Mouse (Mus musculus) heart, embryonic 15.5 days (tissue): ENCODE data around the gene Itga1. TPM values are rescaled to one million over a fixed set of nuclear protein-coding genes. Genes with fewer than 3 reads are reported as not detected.

Experiments
- ATAC-seq: fragments of 200-750 bp; cut with Nextera tagmentation; replicated peaks from 2 replicates; pipeline ENCODE4 v1.8.0; 2017; ENCODE audit warnings: low read depth, moderate TSS enrichment; ENCODE audit not compliant: insufficient number of reproducible peaks, insufficient read depth, low FRiP score
- H3K27ac ChIP-seq: fragments of 300-500 bp; sonication (generic); 2 replicates; pipeline ENCODE4 v1.5.1; 2015; ENCODE audit warnings: mild to moderate bottlenecking, inconsistent platforms
- H3K27me3 ChIP-seq: fragments of 300-500 bp; sonication (generic); 2 replicates; pipeline ENCODE4 v1.6.1; 2015; ENCODE audit warnings: inconsistent platforms
- H3K36me3 ChIP-seq: fragments of 300-500 bp; sonication (generic); 2 replicates; pipeline ENCODE4 v1.6.1; 2015; ENCODE audit warnings: mild to moderate bottlenecking, inconsistent platforms
- H3K4me1 ChIP-seq: fragments of 300-500 bp; sonication (generic); replicated peaks from 2 replicates; pipeline ENCODE4 v1.6.1; 2015; ENCODE audit warnings: inconsistent platforms
- H3K4me2 ChIP-seq: fragments of 300-500 bp; sonication (generic); 2 replicates; pipeline ENCODE4 v1.6.1; 2015; ENCODE audit warnings: inconsistent platforms, mild to moderate bottlenecking, moderate library complexity
- H3K4me3 ChIP-seq: fragments of 300-500 bp; sonication (generic); 2 replicates; pipeline ENCODE4 v1.5.1; 2015; ENCODE audit warnings: mild to moderate bottlenecking, inconsistent platforms
- H3K9ac ChIP-seq: fragments of 300-500 bp; sonication (generic); 2 replicates; pipeline ENCODE4 v1.6.1; 2015; ENCODE audit warnings: mild to moderate bottlenecking, inconsistent platforms
- H3K9me3 ChIP-seq: fragments of 300-500 bp; sonication (generic); replicated peaks from 2 replicates; pipeline ENCODE4 v1.6.1; 2016; ENCODE audit warnings: inconsistent platforms
- WGBS: fragments of 180-500 bp; shearing (Covaris S2); methylation state at CpG from one replicate; pipeline ENCODE4 v1.1.7; 2015; ENCODE audit warnings: mixed read lengths; 5-methylcytosine and 5-hydroxymethylcytosine counted together
- polyA plus RNA-seq: library from polyadenylated mRNA; unstranded; fragments of >200 nt; fragmentation: Nextera tagmentation; extraction: Ambion mirVana; gene quantifications from 2 replicates; pipeline ENCODE4 v1.2.1, GENCODE M21; 2015

Gene Itga1
- polyA plus RNA-seq, 1 experiment from 2014 or later = 25.6 TPM

DNA sequence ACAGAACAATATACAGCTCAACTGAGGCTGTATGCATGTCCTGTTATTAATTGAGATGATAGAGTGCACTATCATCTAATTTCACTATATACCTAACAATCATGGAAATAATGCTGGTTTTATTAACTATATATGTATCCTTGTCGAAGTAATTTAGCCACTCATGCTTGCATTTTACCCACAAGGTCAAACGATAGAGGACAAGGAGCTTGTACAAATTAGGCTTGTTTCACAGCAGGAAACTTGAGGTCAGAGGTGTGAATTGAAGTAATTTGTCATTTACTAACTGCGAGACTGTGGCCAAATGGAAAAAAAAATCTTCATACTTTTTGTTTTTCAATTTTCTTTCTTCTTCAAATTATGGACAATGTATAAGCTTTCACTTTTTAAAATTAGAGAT is 3.5 kb downstream of the Itga1 start:
- Histone ChIP-seq H3K36me3 (no peaks in the 10 kb centered on the region), H3K27me3 (no peaks in the 10 kb centered on the region), H3K4me1 (peaks cover 41% of the 10 kb centered on the region), H3K9ac (no peak overlapping the region), H3K9me3 (no peaks in the 10 kb centered on the region), H3K4me2 (peak overlapping the region; percentile 11; the same call in 1 of the 2 replicates), H3K4me3 (no peak overlapping the region), H3K27ac (no peak overlapping the region)
- ATAC-seq = no peak
- 73% methylated on average over 3 of the region's 3 CpGs for WGBS

DNA sequence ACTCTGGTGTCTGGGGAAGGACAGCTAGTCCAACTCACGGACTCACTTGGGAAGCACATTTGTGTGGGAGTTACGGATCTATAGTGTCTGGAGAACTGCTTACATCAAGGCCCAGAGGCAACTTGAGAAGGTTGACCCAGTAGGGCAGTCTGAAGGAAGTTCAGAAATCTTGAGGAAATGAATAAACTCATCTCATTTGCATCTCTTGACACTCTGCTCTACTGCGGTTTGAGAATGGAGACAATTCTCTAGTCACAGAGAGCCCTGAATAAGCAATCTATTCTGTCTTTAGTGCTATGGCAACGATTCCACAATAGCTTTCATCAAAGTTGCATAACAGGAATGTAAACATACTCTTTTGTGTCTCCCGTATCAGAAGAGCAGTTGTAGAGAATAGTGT is 4.8 kb downstream of the Itga1 start:
- H3K36me3 ChIP-seq = no peaks in the 10 kb centered on the region
- no peak overlapping the region for H3K4me3 ChIP-seq
- H3K27me3 ChIP-seq = no peaks in the 10 kb centered on the region
- 0 out of 2 replicates have a peak overlapping the region, but pooled peaks have one; percentile 2 for H3K27ac ChIP-seq
- H3K9me3 ChIP-seq = no peaks in the 10 kb centered on the region
- ATAC-seq = no peak
- peaks cover 42% of the 10 kb centered on the region for H3K4me1 ChIP-seq
- H3K4me2 ChIP-seq = no peak overlapping the region
- WGBS = 62% methylated on average over 5 of the region's 5 CpGs
- H3K9ac ChIP-seq = no peak overlapping the region

DNA sequence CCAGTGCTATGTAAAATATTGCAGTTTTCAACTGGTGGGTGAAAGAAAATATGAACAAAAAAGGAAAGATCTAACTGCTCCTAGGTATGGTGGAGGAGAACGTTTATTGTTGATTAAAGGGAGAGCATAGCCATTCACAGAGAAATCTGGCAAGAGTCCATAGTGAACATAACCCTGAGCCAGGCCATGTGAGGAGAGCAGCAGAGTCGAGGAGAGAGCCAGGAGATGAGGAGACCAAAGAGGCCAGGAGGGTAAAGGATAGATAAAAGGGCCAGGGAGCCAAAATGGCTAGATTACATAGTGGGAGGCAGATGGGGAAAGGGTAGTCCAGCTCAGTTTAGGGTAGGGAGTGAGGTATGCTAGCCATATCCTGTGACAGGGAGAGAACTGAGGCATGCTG is 5.5 kb downstream of the Itga1 start:
- Histone ChIP-seq H3K9ac (no peak overlapping the region), H3K27me3 (no peaks in the 10 kb centered on the region), H3K4me3 (no peak overlapping the region), H3K27ac (peak overlapping the region; percentile 29), H3K9me3 (no peaks in the 10 kb centered on the region), H3K4me1 (peaks cover 49% of the 10 kb centered on the region), H3K36me3 (no peaks in the 10 kb centered on the region), H3K4me2 (no peak overlapping the region)
- ATAC-seq = no peak
- WGBS = 11% methylated on average over 2 of the region's 2 CpGs

DNA sequence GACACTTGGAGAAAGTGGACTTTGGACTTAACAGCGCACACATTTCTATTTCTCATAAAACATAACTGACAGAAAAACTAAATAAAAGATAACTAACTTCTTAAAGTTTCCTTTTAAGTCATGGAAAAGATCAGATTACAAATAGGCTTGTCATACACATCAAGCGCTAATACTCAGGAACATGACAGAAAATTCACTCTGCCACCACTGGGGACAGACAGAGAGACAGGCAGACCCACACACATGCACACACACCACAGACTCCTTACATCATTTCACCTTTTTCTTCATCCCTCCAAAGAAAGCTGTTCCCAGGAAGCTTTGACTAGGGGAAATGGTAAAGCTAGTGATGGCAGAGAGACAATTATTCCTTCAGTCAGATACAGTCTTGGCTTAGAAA is 6.4 kb downstream of the Itga1 start:
- no peaks in the 10 kb centered on the region for H3K9me3 ChIP-seq
- 84% methylated on average over 2 of the region's 2 CpGs for WGBS
- peaks cover 53% of the 10 kb centered on the region for H3K4me1 ChIP-seq
- no peak overlapping the region for H3K9ac ChIP-seq
- H3K27ac ChIP-seq = no peak overlapping the region
- H3K36me3 ChIP-seq = no peaks in the 10 kb centered on the region
- H3K4me2 ChIP-seq = no peak overlapping the region
- no peak for ATAC-seq
- no peak overlapping the region for H3K4me3 ChIP-seq
- H3K27me3 ChIP-seq = no peaks in the 10 kb centered on the region

DNA sequence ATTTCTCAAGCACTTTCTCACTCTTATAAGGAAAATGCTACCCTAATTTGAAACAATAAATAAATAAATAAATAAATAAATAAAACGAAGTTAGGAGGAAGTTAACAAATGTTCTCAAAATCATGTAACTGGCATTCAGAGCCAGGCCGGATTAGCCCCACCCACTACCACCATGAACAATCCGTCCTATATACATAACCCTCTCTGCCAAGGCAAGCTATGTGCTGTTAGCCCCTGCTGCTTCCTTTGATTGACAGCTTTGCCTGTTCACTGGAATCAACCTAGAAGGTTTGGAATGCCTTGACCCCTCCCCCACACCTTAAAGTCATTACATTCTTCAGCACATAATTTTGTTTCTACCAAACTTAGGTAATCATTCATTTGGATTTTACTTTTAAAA is 10.3 kb downstream of the Itga1 start:
- Histone ChIP-seq H3K36me3 (peaks cover 14% of the 10 kb centered on the region), H3K27me3 (no peaks in the 10 kb centered on the region), H3K4me3 (no peak overlapping the region; the same call in 1 of the 2 replicates), H3K4me1 (peaks cover 57% of the 10 kb centered on the region), H3K4me2 (peak overlapping the region; percentile 83), H3K9me3 (no peaks in the 10 kb centered on the region), H3K27ac (peak overlapping the region; percentile 43), H3K9ac (no peak overlapping the region)
- 51% methylated on average over 3 of the region's 3 CpGs for WGBS
- no peak for ATAC-seq

DNA sequence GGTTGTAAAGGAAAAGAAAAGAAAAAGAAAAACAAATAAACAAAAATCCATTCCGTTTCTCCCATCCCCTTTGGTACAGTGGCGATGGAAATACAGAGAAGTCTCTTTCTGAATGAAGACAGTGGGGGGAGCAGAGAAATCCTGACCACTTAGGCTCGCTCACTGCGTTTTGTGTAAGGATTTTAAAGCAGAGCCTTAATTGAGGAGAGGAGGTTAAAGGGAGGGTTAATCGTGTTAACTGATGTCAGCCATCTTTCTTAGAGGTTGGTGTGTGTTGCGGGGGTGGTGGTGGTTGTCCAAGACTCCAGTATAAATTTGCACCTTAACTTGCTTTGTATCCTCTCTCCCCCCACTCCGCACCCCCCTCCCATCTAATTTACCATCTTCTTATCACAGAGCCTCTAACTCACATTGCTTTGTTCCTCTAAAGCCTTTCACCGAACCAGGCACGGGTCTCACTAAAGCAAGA is 10.8 kb downstream of the Itga1 start:
- peak overlapping the region; percentile 70 for H3K4me3 ChIP-seq
- H3K9me3 ChIP-seq = no peaks in the 10 kb centered on the region
- no peaks in the 10 kb centered on the region for H3K27me3 ChIP-seq
- H3K9ac ChIP-seq = peak overlapping the region; percentile 57; the same call in 1 of the 2 replicates
- no peak for ATAC-seq
- WGBS = 30% methylated on average over 9 of the region's 9 CpGs
- peaks cover 55% of the 10 kb centered on the region for H3K4me1 ChIP-seq
- peak overlapping the region; percentile 96 for H3K27ac ChIP-seq
- H3K36me3 ChIP-seq = peaks cover 14% of the 10 kb centered on the region
- H3K4me2 ChIP-seq = peak overlapping the region; percentile 83

DNA sequence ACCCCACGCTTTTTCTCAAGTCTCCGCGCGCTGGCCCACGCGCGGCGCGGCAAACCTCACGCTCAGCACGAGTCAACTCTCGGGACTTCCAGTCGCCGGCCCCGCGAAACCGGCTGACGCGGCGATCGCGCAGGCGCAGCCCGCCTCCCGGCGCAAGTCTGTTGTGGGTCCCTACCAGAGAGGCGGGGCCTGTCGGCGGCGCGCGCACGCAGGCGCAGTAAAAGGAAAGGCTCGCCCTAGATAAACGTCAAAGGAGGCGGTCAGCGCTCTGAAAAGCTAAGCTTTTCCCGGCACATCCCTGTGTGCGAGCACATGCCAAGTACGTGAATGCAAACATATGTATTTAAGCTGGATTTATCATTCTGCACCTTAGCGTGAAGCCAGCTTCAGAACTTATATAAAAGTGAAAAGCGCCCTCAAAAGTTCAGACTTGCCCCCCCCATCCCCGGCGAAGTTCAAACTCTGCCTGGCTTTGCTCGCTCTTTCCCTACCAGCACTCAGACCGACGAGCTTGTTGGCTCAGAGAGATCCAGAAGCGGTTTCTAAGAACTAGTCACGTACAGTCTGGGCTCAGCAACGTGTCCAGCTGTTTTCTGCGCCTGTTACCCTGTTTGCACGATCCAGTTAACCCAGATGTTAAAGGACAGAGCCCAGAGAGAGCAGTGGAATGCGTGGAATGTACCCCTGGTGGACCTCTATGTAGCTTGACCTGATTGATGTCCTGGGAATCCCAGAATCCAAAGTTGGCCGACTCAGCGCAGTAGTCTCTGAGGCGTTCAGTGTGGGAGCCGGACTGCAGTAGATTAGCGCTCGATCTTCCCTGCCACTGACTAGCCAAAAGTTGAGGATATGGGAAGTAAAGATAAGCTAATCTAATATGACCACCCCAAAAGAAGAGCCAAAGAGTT is 11.4 kb downstream of the Itga1 start, which contains the start of gene Pelo:
Gene Pelo (minus strand): TSS at position 118 of the 908 bp plus-strand sequence.
- under 1% methylated on average over 60 of the region's 60 CpGs for WGBS
- Histone ChIP-seq H3K36me3 (peaks cover 14% of the 10 kb centered on the region), H3K9me3 (no peaks in the 10 kb centered on the region), H3K4me2 (peak within 1 kb of the TSS; percentile 83), H3K27ac (peak within 1 kb of the TSS; percentile 96), H3K4me1 (peaks cover 51% of the 10 kb centered on the region), H3K9ac (peak within 1 kb of the TSS; percentile 75), H3K27me3 (no peaks in the 10 kb centered on the region), H3K4me3 (peak within 1 kb of the TSS; percentile 70)
- ATAC-seq = peak; percentile 91

DNA sequence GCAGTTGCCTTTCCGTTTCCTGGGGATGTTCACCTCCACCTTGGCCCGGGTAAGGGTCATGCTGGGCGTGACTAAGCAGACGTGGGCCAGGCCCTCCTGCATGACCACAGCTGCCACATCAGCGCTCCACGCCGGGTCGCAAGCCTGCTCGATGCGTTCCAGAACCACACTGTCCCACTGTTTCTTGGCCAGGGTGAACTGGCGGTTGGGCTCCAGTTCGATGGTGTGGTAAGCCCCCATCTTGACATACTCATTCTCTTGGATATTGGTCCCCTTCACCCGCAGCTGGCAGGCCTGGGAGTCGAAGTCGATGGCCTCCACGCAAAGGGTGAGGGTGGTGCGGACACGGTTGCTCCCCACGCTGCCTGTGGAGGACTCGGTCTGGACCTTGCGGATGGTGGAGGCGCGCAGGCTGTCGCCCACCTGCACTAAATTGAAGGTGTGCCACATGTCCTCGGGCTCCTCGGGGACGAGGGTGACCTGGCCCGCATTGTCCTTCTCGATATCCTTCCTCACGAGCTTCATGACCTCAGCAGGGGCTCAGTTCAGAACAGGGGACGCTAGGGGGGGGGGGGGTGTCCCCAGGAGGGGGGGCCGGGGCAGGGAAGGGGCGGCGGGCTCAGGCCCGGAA is 12.3 kb downstream of the Itga1 start:
- H3K9me3 ChIP-seq = no peaks in the 10 kb centered on the region
- WGBS = 4% methylated on average over 31 of the region's 35 CpGs
- peak; percentile 41 for ATAC-seq

DNA sequence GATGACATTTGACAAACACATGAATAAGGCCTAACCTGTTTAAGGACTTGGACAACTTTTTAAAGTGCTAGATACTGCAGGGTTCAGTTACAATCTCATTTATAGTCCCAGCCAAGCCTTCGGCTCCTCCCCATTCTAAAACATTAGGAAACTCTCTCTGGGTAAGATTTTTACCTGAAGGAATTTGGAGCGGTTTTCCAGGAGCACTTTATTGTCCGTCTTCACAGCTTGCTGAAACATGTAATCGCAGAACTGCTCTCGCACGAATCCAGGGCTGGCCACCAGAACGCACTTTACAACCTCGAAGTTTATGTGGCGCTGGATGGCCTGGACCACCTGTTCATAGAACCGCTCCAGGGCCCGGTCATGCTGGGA is 12.8 kb downstream of the Itga1 start:
- H3K27ac ChIP-seq = peak overlapping the region; percentile 96
- H3K27me3 ChIP-seq = no peaks in the 10 kb centered on the region
- no peak for ATAC-seq
- peak overlapping the region; percentile 83 for H3K4me2 ChIP-seq
- no peaks in the 10 kb centered on the region for H3K9me3 ChIP-seq
- 42% methylated on average over 11 of the region's 11 CpGs for WGBS
- peaks cover 47% of the 10 kb centered on the region for H3K4me1 ChIP-seq
- H3K4me3 ChIP-seq = peak overlapping the region; percentile 70
- H3K9ac ChIP-seq = peak overlapping the region; percentile 75
- peaks cover 14% of the 10 kb centered on the region for H3K36me3 ChIP-seq

More for the DNA sequence above, 12.3 kb downstream of the Itga1 start:
- Histone ChIP-seq H3K36me3 (peaks cover 14% of the 10 kb centered on the region), H3K4me2 (peak overlapping the region; percentile 83), H3K4me1 (peaks cover 50% of the 10 kb centered on the region), H3K27me3 (no peaks in the 10 kb centered on the region), H3K27ac (peak overlapping the region; percentile 96), H3K9ac (peak overlapping the region; percentile 75), H3K4me3 (peak overlapping the region; percentile 70)

DNA sequence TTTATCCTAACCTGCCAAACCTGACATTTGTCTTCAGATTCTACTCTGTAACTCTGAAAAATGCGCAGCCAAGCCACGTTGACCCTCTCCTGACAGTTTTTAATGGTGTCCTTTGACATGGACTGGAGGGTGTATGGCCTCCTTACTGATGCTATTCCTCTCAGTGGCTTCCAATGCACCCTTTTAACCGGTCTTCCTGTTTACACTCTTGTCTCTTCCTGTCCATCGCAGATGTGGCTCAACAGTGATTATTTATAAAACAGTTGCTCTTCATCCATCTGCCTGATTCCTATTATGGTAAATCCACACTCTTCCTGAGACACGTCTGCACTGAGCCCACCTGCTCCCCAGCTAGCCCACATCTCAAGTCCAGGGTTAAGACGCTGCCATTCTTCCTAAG is 15.8 kb downstream of the Itga1 start:
- WGBS = 78% methylated on average over 6 of the region's 6 CpGs
- Histone ChIP-seq H3K27me3 (no peaks in the 10 kb centered on the region), H3K9ac (no peak overlapping the region), H3K4me1 (peaks cover 29% of the 10 kb centered on the region), H3K9me3 (no peaks in the 10 kb centered on the region), H3K4me2 (no peak overlapping the region), H3K36me3 (peaks cover 16% of the 10 kb centered on the region), H3K4me3 (no peak overlapping the region), H3K27ac (no peak overlapping the region)
- no peak for ATAC-seq

DNA sequence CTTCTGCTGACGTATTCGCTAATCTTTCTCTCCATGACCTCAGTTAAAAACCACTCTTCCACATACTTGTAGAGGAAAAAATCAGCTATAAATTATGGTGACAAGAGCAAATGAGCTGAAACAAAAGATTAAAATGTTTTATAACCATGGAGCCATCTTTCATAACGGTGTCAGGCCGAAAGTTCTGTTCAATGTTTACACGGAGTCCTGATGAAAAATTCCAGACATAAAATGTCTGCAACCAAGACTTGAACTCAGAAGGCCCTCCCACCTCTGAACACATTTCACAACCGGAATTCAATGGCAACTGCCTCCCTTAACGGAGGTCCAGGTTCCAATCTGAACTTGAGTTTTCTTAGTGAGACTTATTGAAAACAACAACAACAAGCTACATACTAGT is 19.4 kb downstream of the Itga1 start:
- H3K27ac ChIP-seq = no peak overlapping the region
- no peak overlapping the region for H3K9ac ChIP-seq
- no peak overlapping the region for H3K4me2 ChIP-seq
- no peaks in the 10 kb centered on the region for H3K9me3 ChIP-seq
- no peak overlapping the region for H3K4me3 ChIP-seq
- H3K36me3 ChIP-seq = peaks cover 3% of the 10 kb centered on the region; the same call in 1 of the 2 replicates
- H3K4me1 ChIP-seq = peaks cover 24% of the 10 kb centered on the region
- H3K27me3 ChIP-seq = no peaks in the 10 kb centered on the region
- no peak for ATAC-seq
- WGBS = 74% methylated on average over 7 of the region's 7 CpGs
